Mouse (Mus musculus) ES-Bruce4 (cell line): Measurements from ENCODE around the gene Rxra. TPM values are rescaled to one million over a fixed set of nuclear protein-coding genes. Genes with fewer than 3 reads are reported as not detected.

Source experiments
- H3K27ac ChIP-seq: 2 replicates; pipeline ENCODE4 v1.5.1; 2012; ENCODE audit warnings: low read length, inconsistent platforms; ENCODE audit not compliant: insufficient read depth
- H3K27me3 ChIP-seq: 2 replicates; pipeline ENCODE4 v1.6.1; 2012; ENCODE audit warnings: mild to moderate bottlenecking, low read length, inconsistent platforms; ENCODE audit not compliant: control insufficient read depth, poor library complexity, insufficient read depth, severe bottlenecking
- H3K36me3 ChIP-seq: 2 replicates; pipeline ENCODE4 v1.6.1; 2012; ENCODE audit warnings: inconsistent platforms, mild to moderate bottlenecking, low read length, moderate library complexity; ENCODE audit not compliant: control insufficient read depth, poor library complexity, insufficient read depth, severe bottlenecking
- H3K4me1 ChIP-seq: one replicate; pipeline ENCODE4 v1.8.1; 2011; ENCODE audit warnings: low read length; ENCODE audit not compliant: control insufficient read depth, insufficient read depth
- H3K4me3 ChIP-seq: 2 replicates; pipeline ENCODE4 v1.5.1; 2011; ENCODE audit warnings: low read depth, mild to moderate bottlenecking, low read length
- H3K9ac ChIP-seq: 2 replicates; pipeline ENCODE4 v1.6.1; 2012; ENCODE audit warnings: low read depth, mild to moderate bottlenecking, inconsistent platforms; ENCODE audit not compliant: poor library complexity, severe bottlenecking
- H3K9me3 ChIP-seq: replicated peaks from 2 replicates; pipeline ENCODE4 v1.6.1; 2012; ENCODE audit warnings: mild to moderate bottlenecking, low read length, inconsistent platforms; ENCODE audit not compliant: control insufficient read depth, poor library complexity, insufficient read depth, severe bottlenecking
- CTCF ChIP-seq: IDR thresholded peaks from one replicate; pipeline ENCODE4 v1.8.1; 2011; ENCODE audit warnings: low read depth, low read length
- EP300 ChIP-seq: IDR thresholded peaks from 2 replicates; pipeline ENCODE4 v1.6.1; 2011; ENCODE audit warnings: low read depth, low read length; ENCODE audit not compliant: insufficient read depth
- POLR2A ChIP-seq: IDR thresholded peaks from one replicate; pipeline ENCODE4 v1.8.1; 2011; ENCODE audit warnings: low read length; ENCODE audit not compliant: insufficient read depth
- polyA plus RNA-seq: library from polyadenylated mRNA; stranded (reverse); fragments of >200 nt; gene quantifications from 2 replicates; pipeline ENCODE4 v1.2.4, GENCODE M21; 2011; ENCODE audit warnings: low read depth; ENCODE audit not compliant: missing spikeins, insufficient read depth, insufficient read length

The Rxra gene
- polyA plus RNA-seq, 1 experiment = 10.0 TPM

DNA sequence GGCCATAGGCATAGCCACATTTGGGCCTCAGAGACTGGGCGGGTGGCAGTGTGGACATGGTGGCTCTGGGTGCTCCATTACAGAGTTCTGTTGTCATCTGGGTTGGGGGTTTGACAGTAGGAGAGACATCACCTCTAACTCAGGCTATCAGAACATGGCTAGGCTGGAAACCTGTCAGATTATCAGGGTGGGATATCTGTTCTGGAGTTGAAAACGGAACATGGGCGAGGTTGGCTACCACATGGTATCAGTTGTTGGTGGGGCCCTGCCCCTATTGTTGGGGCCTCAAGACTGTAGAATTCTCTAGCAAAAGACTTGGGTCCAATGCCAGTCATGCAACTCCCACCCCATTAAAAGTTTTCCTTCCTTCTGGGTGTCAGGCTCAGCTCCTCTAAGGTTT, 37.1 kb downstream of the Rxra start:
- no peaks in the 10 kb centered on the region for H3K4me1 ChIP-seq
- H3K9ac ChIP-seq = no peak overlapping the region
- no peak overlapping the region for H3K27ac ChIP-seq
- H3K4me3 ChIP-seq = no peak overlapping the region
- H3K36me3 ChIP-seq = no peaks in the 10 kb centered on the region
- TF ChIP-seq EP300 (no peak), POLR2A (no peak), CTCF (no peak)
- no peaks in the 10 kb centered on the region for H3K9me3 ChIP-seq
- H3K27me3 ChIP-seq = no peaks in the 10 kb centered on the region

DNA sequence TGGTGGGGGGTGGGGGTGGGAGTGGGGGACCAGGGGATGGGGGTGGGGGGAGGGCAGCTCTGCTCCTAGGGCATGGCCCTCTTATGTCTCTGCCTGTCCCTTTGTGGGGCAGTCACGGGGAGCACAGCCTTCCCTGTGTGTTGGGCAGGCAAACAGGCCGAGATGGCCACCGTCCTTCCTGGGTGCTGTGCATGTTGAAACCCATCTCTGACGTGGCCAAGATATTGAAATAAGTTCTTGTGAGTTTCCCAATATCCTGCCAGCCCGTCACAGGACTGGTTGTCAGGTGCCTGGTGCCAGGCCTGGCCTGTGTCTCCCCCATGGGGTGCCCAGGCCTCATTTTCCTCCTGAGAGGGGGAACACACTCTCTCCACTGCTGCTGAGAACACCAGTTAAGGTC, 37.9 kb downstream of the Rxra start:
- no peaks in the 10 kb centered on the region for H3K9me3 ChIP-seq
- no peak overlapping the region for H3K9ac ChIP-seq
- no peak overlapping the region for H3K4me3 ChIP-seq
- no peaks in the 10 kb centered on the region for H3K4me1 ChIP-seq
- H3K36me3 ChIP-seq = no peaks in the 10 kb centered on the region
- no peaks in the 10 kb centered on the region for H3K27me3 ChIP-seq
- TF ChIP-seq EP300 (no peak), CTCF (no peak), POLR2A (no peak)
- no peak overlapping the region for H3K27ac ChIP-seq

DNA sequence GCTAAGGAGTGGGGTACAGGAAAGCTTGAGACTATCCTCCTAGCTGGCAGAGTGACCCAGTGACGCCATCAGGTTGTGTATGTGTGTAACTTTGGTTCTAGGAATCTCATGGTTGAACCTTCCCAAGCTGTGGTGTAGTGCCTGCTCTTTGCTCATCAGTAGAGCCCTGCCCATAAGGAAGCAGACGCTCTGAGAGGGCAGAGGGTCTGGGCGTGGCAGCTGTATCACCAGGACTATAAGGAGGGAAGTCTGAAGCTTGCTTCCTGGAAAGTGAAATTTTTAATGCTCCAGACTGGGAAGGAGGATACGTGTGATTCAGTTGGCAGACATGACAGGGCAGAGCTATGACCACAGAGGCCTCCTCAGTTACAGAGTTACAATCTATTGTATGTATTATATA, 39.0 kb downstream of the Rxra start:
- H3K36me3 ChIP-seq = no peaks in the 10 kb centered on the region
- no peak overlapping the region for H3K27ac ChIP-seq
- no peak overlapping the region for H3K4me3 ChIP-seq
- no peaks in the 10 kb centered on the region for H3K4me1 ChIP-seq
- no peak overlapping the region for H3K9ac ChIP-seq
- TF ChIP-seq POLR2A = no peak
- TF ChIP-seq CTCF = no peak
- no peak for TF ChIP-seq EP300
- H3K27me3 ChIP-seq = no peaks in the 10 kb centered on the region
- H3K9me3 ChIP-seq = no peaks in the 10 kb centered on the region

DNA sequence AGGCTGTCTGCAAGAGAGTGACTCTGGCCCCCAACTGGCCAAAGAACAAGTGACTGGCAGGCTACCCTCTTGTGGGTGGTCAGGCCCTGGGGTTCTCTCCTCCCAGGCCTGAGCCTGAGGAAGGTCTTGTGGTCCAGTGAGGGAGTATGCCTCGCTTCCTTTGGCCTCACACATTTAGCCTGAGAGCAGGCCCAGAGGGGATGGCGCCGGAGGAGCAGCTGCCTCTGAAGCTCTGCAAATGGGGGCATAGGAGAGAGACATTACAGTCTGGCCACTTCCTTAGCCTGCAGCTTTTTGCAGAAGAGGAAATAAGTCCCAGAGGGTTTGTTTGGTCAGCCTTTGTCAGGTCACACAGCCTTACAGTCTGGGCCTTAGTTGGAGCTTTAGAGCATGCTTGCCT, 40.1 kb downstream of the Rxra start:
- no peaks in the 10 kb centered on the region for H3K4me1 ChIP-seq

DNA sequence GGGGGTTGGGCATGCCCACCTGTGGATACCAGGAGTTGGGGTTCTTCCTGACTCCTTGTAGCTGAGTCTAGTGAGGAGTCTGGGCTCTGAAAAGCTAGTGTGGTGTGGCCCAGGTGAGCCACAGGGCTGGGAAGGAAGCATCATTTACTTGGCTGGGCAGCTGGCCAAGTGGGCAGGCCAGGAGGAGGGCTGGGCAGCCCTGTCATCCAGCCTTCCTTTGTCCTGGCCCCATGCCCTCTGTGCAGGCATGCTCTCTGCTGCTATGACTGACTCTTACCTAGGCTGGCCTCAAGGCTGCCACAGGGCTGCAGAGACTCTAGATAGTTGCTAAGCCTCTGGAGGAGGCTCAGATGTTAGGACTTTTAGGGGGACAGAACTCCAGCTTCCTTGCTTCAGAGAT, 42.0 kb downstream of the Rxra start:
- Histone ChIP-seq H3K36me3 (no peaks in the 10 kb centered on the region), H3K4me1 (no peaks in the 10 kb centered on the region), H3K9ac (no peak overlapping the region), H3K9me3 (no peaks in the 10 kb centered on the region), H3K4me3 (no peak overlapping the region), H3K27me3 (no peaks in the 10 kb centered on the region), H3K27ac (no peak overlapping the region)
- TF ChIP-seq EP300 (no peak), POLR2A (no peak), CTCF (no peak)

More for the DNA sequence above, 40.1 kb downstream of the Rxra start:
- H3K27me3 ChIP-seq = no peaks in the 10 kb centered on the region
- H3K27ac ChIP-seq = no peak overlapping the region
- TF ChIP-seq CTCF (no peak), POLR2A (no peak), EP300 (no peak)
- no peak overlapping the region for H3K4me3 ChIP-seq
- no peaks in the 10 kb centered on the region for H3K36me3 ChIP-seq
- H3K9me3 ChIP-seq = no peaks in the 10 kb centered on the region
- no peak overlapping the region for H3K9ac ChIP-seq

DNA sequence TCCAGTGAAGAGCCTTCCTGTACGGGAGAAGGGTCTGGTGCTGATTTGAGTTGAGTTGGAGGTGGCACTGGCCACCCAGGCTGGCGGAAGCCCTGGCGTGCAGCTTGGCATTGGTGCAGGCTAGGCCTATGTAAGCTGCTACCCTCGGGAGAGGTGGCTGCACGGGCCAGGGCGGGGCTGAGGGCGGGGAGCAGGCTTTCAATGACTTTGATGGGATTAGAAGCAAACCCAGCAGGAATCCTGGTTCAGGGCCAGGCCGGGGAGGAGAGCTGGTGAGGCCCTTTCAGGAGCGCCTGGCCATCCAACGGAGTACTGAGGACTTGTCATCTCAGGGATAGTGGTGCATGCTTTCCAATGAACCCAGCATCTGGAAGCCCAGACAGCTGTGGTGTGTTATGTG, 43.4 kb downstream of the Rxra start:
- Histone ChIP-seq H3K9me3 (no peaks in the 10 kb centered on the region), H3K4me1 (no peaks in the 10 kb centered on the region), H3K27me3 (no peaks in the 10 kb centered on the region), H3K27ac (no peak overlapping the region), H3K9ac (no peak overlapping the region), H3K4me3 (no peak overlapping the region), H3K36me3 (no peaks in the 10 kb centered on the region)
- TF ChIP-seq POLR2A = no peak
- TF ChIP-seq CTCF = no peak
